Mouse (Mus musculus) intestine, postnatal 0 days (tissue): ENCODE measurements at regions not wholly inside any gene's neighbourhood (a gene's known extent, or its start where the extent isn't known, plus 50 kb on each side); places are given as distances from the start of the nearest gene placed in this dataset.
"Not testable (repeated sequence)": the region's sequence is repeated elsewhere in the genome, so short reads cannot be mapped to it uniquely, and the experiment has no call there.

Experiments
- ATAC-seq: fragments of 200-750 bp; cut with Nextera tagmentation; 2 replicates; pipeline ENCODE4 v1.8.0; 2017; ENCODE audit warnings: mild to moderate bottlenecking, moderate TSS enrichment, moderate library complexity
- H3K27ac ChIP-seq: fragments of 300-500 bp; sonication (generic); 2 replicates; pipeline ENCODE4 v1.5.1; 2014; ENCODE audit warnings: mild to moderate bottlenecking, low read depth, low read length, moderate library complexity
- H3K27me3 ChIP-seq: fragments of 300-500 bp; sonication (generic); replicated peaks from 2 replicates; pipeline ENCODE4 v1.6.1; 2014; ENCODE audit warnings: low read length, mixed read lengths; ENCODE audit not compliant: control insufficient read depth, insufficient read depth
- H3K36me3 ChIP-seq: fragments of 300-500 bp; sonication (generic); 2 replicates; pipeline ENCODE4 v1.6.1; 2014; ENCODE audit warnings: mild to moderate bottlenecking, moderate library complexity; ENCODE audit not compliant: control insufficient read depth, insufficient read depth
- H3K4me1 ChIP-seq: fragments of 300-500 bp; sonication (generic); replicated peaks from 2 replicates; pipeline ENCODE4 v1.6.1; 2014; ENCODE audit warnings: antibody characterized with exemption, low read length, mixed read lengths; ENCODE audit not compliant: control insufficient read depth, insufficient read depth
- H3K4me2 ChIP-seq: fragments of 300-500 bp; sonication (generic); replicated peaks from 2 replicates; pipeline ENCODE4 v1.6.1; 2014; ENCODE audit warnings: low read depth, mild to moderate bottlenecking, moderate library complexity
- H3K4me3 ChIP-seq: fragments of 300-500 bp; sonication (generic); 2 replicates; pipeline ENCODE4 v1.5.1; 2014; ENCODE audit warnings: low read depth, low read length
- H3K9ac ChIP-seq: fragments of 300-500 bp; sonication (generic); 2 replicates; pipeline ENCODE4 v1.6.1; 2014; ENCODE audit warnings: mild to moderate bottlenecking, low read depth, low read length
- H3K9me3 ChIP-seq: fragments of 300-500 bp; sonication (generic); 2 replicates; pipeline ENCODE4 v1.6.1; 2016; ENCODE audit warnings: mixed run types; ENCODE audit not compliant: control insufficient read depth
- CTCF ChIP-seq: sonication (generic); IDR thresholded peaks from 2 replicates; pipeline ENCODE4 v1.5.1; 2016; ENCODE audit warnings: low read depth, mild to moderate bottlenecking, control low read depth, antibody characterized with exemption, moderate library complexity
- WGBS: fragments of 180-500 bp; shearing (Covaris S2); extraction: QIAGEN DNeasy Blood & Tissue Kit; methylation state at CpG from one replicate; pipeline ENCODE4 v1.1.7; 2014; 5-methylcytosine and 5-hydroxymethylcytosine counted together

- no peak overlapping the region for H3K9ac ChIP-seq
- 0 out of 2 replicates have a peak, but pooled peaks have one; percentile 26 for TF ChIP-seq CTCF
- no peaks in the 10 kb centered on the region for H3K27me3 ChIP-seq
- H3K4me2 ChIP-seq, result no peak overlapping the region
- no peak for ATAC-seq
- H3K9me3 ChIP-seq, result no peaks in the 10 kb centered on the region
- H3K36me3 ChIP-seq, result no peaks in the 10 kb centered on the region
- H3K4me1 ChIP-seq, result no peaks in the 10 kb centered on the region
- H3K4me3 ChIP-seq, result no peak overlapping the region
- H3K27ac ChIP-seq, result no peak overlapping the region
- 70% methylated on average over 8 of the region's 8 CpGs for WGBS
These were observed 108.1 kb upstream of the Gcfc2 start for GRCm38 (mm10) chr6:81815248-81815961.

- WGBS, result 69% methylated on average over 7 of the region's 7 CpGs
- Histone ChIP-seq H3K4me2 (no peak overlapping the region), H3K4me3 (no peak overlapping the region), H3K36me3 (no peaks in the 10 kb centered on the region), H3K9me3 (no peaks in the 10 kb centered on the region), H3K27me3 (no peaks in the 10 kb centered on the region), H3K9ac (no peak overlapping the region), H3K4me1 (no peaks in the 10 kb centered on the region), H3K27ac (no peak overlapping the region)
- ATAC-seq, result no peak
- no peak for TF ChIP-seq CTCF
These were observed 107.5 kb upstream of the Gcfc2 start for GRCm38 (mm10) chr6:81815962-81816338.

DNA sequence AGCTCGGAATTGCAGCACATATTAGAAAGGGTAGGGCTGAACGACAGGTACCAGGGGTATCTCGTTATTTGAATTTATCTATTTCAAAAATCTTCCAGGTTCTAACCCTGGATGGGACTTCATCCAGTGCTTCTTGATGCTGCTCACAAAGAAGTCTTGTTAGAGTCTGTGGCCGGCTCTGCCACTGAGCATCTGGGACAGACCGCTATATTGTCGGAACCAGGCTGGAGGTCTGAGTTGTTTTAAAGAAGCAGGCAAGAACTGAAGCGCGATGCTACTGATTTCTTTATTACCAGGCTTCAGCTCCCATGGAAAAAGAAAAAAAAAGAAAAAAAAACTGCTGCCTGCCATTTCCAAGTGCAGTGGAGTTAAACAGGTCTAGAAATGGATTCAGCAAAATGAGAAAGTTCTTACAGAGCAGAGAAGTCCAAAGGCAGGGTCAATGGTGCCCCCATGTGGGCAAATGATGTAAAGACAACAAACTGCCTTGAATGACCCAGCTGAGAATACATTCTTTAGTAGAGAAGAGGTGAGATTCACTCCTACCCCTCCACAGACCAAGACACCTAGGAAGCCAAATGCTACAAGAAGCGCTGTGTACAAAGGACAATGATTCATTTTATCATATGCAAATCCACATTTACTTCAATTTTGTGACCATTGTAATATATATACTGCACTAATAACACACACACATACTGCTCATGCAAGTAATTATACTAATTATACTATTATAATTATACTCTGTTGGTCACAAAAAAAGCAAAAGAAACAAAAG is 106.2 kb upstream of the Gcfc2 start:
- H3K4me1 ChIP-seq, result no peaks in the 10 kb centered on the region
- no peak overlapping the region for H3K4me2 ChIP-seq
- peak; percentile 79 for TF ChIP-seq CTCF
- H3K27ac ChIP-seq, result no peak overlapping the region
- WGBS, result 74% methylated on average over 9 of the region's 9 CpGs
- H3K36me3 ChIP-seq, result no peaks in the 10 kb centered on the region
- H3K9me3 ChIP-seq, result no peaks in the 10 kb centered on the region
- no peak overlapping the region for H3K9ac ChIP-seq
- H3K4me3 ChIP-seq, result no peak overlapping the region
- no peak for ATAC-seq
- no peaks in the 10 kb centered on the region for H3K27me3 ChIP-seq

DNA sequence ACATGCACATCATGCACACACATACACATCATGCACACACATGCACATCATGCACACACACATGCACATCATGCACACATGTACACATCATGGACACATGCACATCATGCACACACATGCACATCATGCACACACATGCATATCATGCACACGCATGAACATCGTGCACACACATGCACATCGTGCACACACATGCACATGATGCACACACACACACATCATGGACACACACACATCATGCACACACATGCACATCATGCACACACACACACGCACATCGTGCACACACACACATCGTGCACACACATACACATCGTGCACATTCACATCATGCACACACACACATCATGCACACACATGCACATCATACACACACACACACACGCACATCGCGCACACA is 104.9 kb upstream of the Gcfc2 start:
- Histone ChIP-seq H3K9ac (no peak overlapping the region), H3K9me3 (no peaks in the 10 kb centered on the region), H3K4me1 (no peaks in the 10 kb centered on the region), H3K36me3 (no peaks in the 10 kb centered on the region), H3K27ac (no peak overlapping the region), H3K4me3 (no peak overlapping the region), H3K4me2 (no peak overlapping the region), H3K27me3 (no peaks in the 10 kb centered on the region)
- TF ChIP-seq CTCF, result no peak
- ATAC-seq, result no peak
- 96% methylated on average over 10 of the region's 10 CpGs for WGBS

DNA sequence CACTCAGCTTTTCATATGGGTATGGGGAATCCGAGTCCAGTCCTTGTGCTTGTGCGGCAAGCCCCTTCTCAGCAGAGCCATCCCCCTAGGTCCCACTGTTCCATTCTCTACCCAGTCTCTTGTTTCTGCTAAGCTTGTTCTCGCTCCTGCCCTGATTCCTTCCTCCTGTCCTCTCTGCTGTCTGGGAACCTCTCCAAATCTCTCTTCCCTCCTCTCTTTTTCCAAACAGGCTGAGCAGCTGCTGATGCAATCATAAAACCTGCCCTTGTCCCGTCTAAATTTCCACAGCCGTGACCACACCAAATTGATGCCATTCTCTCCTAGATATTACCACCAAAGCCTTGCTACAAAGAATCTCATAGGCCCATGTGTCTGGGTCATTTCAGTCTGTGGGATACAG is 103.4 kb upstream of the Gcfc2 start:
- Histone ChIP-seq H3K9me3 (no peaks in the 10 kb centered on the region), H3K4me3 (no peak overlapping the region), H3K27ac (no peak overlapping the region), H3K4me2 (no peak overlapping the region), H3K36me3 (no peaks in the 10 kb centered on the region), H3K9ac (no peak overlapping the region), H3K27me3 (no peaks in the 10 kb centered on the region), H3K4me1 (no peaks in the 10 kb centered on the region)
- ATAC-seq, result no peak
- 69% methylated on average over 5 of the region's 5 CpGs for WGBS
- no peak for TF ChIP-seq CTCF

- Histone ChIP-seq H3K4me2 (no peak overlapping the region; the same call in 1 of the 2 replicates), H3K36me3 (no peaks in the 10 kb centered on the region), H3K9me3 (no peaks in the 10 kb centered on the region), H3K4me3 (no peak overlapping the region), H3K9ac (no peak overlapping the region), H3K27me3 (no peaks in the 10 kb centered on the region), H3K27ac (no peak overlapping the region), H3K4me1 (no peaks in the 10 kb centered on the region)
- TF ChIP-seq CTCF, result peak; percentile 65
- no peak for ATAC-seq
- WGBS, result 52% methylated on average over 11 of the region's 11 CpGs
These were observed 83.9 kb upstream of the Gcfc2 start for GRCm38 (mm10) chr6:81839474-81840153.

GRCm38 (mm10) chr6:81868207-81868606 is 55.3 kb upstream of the Gcfc2 start:
- H3K27ac ChIP-seq, H3K36me3 ChIP-seq, H3K4me2 ChIP-seq, H3K4me3 ChIP-seq, H3K4me1 ChIP-seq, H3K9me3 ChIP-seq, ATAC-seq, H3K27me3 ChIP-seq, H3K9ac ChIP-seq: not testable (repeated sequence)
- 86% methylated on average over 13 of the region's 13 CpGs for WGBS
